Mouse (Mus musculus) CD4-positive, CD25-positive, alpha-beta regulatory T cell, adult 2 months (primary cell): ENCODE results near the gene Chmp2a.
A peak's percentile ranks its signal among the peaks of the same experiment; 100 is the strongest.

Experiments
- DNase-seq: peaks from one replicate; pipeline ENCODE4 v3.0.0-alpha.2; 2012; ENCODE audit warnings: low read depth, low spot score

Chmp2a gene

DNA sequence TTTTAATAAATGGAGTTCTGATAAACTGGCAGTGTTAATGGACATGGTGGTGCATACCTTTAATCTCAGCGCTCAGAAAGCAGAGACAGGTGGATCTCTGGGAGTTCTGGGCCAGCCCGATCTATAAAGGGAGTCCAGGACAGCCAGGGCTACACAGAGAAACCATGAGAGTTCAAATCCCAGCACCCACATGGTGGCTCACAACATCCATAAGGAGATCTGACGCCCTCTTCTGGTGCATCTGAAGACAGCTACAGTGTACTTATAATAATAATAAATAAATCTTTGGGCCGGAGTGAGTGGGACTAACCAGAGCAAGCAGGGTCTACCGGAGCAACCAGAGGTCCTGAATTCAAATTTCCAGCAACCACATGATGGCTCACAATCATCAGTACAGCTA lies 31.2 kb downstream of the Chmp2a start:
- DNase-seq: no peak

DNA sequence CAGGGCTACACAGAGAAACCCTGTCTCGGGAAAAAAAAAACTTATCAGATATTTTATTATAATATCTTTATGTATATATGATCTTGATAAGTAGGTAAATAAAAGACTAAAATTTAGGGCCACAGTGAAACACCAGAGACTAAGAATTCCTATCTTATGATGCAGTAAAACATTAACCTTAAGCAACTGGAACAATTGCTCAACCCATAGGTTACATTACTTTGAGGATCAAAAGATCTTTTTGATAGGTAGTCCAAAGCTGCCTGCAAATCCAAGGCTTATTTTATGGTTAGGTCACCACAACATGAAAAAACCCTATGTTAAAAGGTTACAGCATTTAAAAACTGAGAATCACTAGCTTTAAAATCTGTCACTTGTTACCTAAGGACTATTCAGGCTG lies 33.0 kb downstream of the Chmp2a start:
- no peak for DNase-seq

DNA sequence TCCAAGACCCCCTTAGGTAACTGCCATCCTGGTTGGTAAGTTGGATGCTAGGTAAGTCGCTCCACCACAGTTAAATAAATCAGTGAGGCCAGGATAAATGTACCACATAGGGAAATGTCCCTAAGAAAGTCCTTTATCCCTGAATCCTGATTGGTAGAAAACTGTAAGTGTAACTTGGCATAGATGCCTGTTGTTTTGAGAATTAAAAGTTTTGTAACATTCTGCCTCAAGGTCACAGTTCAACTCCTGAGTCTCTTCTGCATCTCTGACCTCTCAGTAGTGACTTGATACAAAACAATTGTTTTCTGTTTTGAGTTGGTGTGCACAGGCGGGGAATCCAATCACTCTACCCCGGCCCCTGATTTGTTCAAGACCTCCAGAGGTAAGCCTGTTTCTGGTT lies 35.8 kb downstream of the Chmp2a start, which contains the start of gene Trim28:
Gene Trim28 (plus strand): TSS at position 264 of the 400 bp plus-strand sequence.
- DNase-seq: no peak

DNA sequence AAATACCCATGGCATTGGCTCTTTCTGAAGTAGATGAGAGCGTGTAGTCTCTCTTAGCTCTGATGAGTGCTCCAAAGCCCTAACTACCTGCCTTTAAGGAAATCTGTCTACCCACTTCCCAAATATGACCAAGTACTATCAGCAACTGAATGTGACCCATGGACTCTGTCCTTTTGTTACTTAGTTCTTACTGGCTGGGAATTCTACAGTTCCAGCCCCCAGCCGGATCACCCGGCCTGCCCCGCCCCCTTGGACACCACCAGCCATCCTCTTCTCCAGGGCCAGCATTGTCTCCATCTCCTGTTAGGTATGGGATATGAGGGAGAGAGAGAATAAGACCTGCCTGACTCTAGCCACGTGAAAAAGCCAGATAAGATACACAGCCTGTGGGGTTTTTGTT lies 36.6 kb downstream of the Chmp2a start, which contains the start of gene Slc27a5:
Gene Slc27a5 (minus strand): TSS at position 140 of the 400 bp plus-strand sequence.
- DNase-seq: no peak

DNA sequence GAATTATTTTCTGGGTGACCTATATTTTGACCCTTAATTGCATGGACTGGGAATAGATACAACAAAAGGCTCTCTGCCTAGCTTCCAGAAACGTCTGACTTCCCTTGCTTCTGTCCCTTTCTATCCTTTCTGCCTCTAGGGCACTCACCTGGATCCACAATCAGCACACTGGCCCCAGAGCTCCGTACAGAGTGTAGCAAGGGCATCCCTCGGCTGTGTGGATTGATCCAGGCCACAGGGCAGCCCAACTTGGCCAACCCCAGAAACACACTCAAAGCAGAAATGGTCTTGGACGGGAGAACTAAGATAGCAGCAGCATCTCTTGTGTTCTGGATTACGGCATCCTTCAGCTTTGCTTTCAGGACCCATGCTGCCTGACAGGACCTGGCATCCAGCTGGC lies 37.4 kb downstream of the Chmp2a start:
- DNase-seq: no peak

DNA sequence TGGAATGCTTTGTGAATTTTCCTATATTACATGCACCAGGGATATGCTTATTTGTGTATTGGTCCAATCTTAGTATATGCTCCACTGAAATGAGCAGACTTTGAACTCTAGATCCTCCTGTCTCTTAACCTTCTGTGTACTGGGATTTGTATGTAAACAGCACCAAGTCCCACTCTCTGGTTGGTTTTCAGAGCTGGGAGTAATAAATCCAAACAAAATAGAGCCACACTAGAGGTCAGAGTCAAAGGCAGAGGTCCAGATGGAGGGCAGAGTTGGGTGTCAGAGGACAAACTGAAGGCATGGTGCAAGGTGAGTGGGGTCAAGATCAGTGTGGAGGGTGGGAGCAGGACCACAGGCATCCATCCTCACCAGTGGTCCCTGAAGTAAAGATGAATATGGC lies 38.7 kb downstream of the Chmp2a start:
- DNase-seq: no peak

DNA sequence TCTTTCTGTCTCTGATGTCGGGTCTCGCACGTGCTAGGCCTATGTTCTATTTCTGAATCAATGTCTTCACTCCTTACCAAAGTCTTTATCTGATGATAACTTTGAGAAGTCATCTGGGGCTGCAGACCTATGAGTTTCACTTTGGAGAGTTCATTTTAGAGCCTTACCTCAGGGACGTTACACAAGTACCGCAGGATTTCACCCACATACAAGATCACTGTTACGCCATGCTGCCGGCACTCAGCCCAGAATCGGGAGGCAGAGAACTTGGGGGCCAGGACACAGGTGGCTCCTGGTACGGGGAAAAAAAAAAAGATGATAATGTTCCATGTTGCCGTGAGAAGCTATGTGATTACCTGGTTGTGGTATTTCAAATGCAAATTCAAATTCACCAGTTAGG lies 41.5 kb downstream of the Chmp2a start:
- no peak for DNase-seq

DNA sequence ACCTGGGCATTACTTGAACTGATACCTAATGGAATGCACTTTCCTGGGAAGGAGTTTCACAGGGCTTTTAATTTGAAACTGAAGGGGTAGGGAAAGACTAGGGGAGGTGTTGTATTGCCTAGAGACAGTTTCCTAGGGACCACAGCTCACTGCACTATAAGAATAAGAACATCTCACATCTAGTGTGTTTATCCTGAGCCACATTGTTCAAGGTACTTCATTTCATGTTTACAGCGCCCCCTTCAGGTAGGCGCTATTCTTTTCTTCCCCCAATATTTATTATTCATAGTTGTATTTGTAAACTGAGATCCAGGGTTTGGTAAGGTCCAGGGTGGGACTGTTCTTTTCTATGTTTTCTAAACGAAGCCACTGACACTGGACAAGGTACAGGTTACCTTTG lies 42.4 kb downstream of the Chmp2a start:
- peak; percentile 82 for DNase-seq

DNA sequence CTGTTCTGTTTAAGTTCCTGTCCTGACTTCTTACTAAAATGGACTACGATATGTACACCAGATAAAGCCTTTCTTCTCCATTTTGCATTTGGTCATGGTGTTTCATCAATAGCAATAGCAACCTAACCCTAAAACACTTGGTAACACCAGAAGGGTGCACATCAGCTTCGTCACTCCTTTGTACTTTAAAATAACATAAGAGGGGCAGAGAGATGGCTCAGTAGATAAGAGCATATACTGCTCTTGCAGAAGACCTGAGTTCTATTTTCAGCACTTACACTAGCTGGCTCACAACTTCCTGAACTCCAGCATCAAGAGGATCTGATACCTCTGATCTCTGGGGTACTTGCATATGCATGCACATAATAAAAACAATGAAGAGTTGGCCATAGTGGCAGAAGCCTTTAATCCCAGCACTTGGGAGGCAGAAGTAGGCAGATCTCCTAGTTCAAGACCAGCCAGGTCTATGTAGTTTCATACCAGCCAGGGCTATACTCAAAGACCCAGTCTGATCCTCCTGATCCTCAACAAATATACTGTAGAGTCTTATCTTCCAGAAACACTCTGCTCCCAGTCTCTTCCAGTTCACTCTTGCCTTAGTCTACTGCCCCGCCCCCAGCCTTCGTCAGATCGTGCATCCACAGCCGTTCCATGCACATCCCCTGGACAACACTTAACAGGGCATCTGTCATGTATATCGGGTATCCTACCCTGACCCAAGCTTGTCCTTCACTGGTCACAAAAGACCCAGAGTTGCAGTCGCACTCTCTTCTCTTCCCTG lies 47.0 kb downstream of the Chmp2a start:
- DNase-seq: no peak

DNA sequence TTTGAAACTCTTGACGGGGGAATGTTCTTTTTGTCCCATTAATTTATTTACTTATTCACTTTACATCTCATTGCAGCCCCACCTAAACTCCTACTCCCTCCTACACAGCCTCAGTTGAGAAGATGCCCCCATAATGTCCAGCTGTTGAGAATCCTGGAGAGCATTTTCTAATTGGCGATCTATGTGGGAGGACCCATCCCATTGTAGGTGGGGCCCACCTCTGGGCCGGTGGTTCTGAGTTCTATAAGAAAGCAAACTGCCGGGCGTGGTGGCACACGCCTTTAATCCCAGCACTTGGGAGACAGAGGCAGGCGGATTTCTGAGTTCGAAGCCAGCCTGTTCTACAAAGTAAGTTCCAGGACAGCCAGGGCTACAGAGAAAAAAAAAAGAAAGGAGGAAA lies 47.7 kb downstream of the Chmp2a start:
- no peak for DNase-seq

DNA sequence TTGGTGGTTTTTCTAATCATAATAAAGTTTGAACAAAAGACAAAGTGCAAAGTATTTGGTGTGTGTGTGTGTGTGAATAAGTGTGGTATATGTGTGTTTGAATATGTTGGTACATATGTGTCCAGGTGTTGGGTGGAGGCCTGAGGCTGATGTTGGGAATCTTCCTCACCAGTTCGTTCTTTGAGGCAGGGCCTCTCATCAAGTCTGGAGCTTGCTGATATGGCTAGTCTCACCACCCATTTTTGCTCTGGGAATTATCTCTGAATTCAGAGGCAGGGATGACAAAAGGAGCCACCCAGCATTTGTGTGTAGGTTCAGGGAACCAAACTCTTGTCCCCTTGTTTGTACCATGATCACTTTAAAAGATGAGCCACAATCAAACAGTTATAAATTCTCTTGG lies 48.9 kb downstream of the Chmp2a start:
- no peak for DNase-seq
